Mouse (Mus musculus): ENCODE measurements around the gene Prkcd.

Gene Prkcd

DNA sequence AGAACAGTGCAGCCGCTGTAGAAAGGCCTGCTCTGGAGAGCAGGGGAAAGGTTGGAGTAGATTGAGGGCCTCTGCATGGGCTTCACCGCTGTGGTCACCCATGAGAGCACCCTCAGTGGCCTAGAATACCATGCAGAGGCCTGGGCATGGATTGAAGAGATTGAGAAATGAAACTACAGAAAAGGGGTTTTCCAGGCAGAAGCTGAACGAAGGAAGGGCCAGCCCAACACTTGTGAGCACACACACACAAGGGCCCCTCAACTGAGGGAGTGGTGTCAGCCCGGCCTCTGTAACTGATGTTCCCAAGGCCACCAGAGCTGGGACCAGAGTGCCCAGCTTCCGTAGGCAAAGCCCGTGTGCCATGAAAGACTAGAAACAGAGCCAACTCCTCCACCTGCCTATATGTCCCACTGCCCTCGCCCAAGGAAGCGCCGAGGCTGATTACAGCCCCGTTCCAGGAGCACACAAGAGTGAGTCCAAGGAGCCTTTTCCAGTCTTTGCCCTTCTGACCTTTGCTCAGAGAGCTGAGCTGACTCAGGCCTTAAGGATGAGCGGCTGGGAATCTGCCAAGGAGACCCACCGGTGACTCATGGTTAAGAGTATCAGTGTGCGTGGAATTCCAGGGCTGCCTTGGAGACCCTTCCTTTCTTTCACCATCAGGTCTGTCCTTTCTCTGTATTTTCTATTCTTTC, 9.4 kb upstream of the Prkcd start:
- DNase-seq (ENCODE audit: low spot score), result no peak

DNA sequence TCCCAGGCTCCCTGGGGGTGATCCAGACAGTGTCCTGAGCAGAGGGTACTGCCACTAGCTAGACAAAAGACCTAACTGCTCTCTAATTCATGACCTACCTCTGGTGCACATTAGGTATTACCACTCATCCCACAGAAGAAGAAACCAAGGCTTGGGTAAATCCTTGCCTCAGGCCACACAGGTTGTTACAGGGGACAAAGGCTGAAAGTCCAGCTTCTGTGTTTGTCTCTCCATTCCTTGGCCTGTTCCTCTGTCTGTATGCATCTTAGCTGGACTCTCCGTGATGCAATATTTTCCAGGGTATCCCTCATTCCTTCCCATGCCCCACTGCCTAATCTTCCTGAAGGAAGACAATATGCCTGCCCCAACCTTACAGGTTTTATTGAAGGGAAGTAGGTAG, 8.4 kb upstream of the Prkcd start:
- DNase-seq (ENCODE audit: low spot score), result no peak

DNA sequence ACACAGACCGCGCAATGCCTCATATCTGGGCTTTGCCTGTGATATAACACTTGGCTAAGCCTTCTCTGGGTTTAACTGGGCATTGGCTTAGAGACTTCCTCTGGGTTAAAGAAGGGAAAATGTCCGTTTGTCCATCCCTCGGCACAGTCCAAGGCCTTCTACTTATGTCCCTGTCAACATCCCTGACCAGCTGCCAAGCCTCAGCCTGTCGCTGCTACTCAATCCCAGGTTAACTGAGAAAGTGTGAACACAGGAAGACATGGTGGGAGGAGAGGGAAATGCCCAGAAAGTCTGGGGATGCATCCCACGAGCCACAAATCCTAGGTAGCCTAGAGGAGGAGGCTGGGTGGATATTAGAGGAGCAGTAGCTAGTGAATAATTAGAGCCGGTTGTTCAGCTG, 7.7 kb upstream of the Prkcd start:
- no peak for DNase-seq (ENCODE audit: low spot score)

DNA sequence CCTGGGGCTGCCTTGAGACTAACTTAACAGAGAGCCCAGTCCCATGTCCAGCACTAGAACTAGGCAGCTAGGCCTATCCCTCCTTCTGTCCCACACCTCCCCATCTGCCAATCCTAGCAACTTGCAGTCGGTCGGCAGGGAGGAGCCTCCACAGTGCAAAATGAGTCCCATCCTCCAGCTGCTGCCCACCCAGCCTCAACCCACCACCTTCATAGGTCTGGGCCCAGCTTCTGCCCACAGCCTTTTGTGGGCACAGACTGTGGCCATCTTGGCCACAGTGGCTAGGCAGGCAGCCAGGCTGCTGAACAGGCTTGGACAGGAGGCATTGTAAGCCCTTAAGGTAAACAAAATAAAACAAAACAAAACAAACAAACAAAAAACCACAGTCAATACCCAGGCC, 5.8 kb upstream of the Prkcd start:
- no peak for DNase-seq (ENCODE audit: low spot score)

DNA sequence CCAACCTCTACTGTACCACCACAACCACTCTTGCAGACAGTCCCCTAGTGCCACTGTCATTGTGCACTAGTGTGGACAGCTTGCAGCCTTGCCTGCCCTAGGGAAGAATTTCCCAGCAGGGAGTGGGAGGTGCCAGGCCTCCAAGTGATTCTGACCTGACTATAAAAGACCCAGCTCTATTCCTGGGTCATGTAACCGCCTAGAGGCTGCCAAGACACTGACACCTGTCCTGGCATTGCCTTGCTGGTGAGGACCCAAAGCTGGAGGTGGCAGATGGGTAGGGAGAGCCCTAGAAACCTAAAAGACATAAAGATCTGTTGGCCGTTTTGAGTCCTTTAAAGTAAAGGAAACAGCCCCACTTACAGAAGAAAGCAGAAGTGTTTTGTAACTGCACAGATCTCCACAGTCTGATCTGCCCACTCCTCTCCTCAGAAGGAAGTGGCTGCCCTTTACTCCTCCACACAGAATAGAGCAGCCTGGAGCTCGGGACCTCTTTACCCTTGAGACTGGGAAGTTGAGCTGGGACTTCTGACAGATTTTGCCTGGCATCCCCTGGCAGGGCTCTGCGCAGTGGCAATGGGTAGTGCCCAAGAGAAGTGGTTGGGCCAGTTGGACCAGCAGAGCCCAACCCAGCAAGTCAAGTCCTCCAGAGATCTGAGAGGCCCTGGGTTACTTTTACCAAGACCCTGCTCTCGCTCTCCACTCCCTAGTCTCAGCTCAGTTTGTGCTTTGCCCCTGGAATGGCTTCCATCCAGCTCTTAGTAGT, 5.0 kb upstream of the Prkcd start:
- DNase-seq (ENCODE audit: low spot score), result no peak

DNA sequence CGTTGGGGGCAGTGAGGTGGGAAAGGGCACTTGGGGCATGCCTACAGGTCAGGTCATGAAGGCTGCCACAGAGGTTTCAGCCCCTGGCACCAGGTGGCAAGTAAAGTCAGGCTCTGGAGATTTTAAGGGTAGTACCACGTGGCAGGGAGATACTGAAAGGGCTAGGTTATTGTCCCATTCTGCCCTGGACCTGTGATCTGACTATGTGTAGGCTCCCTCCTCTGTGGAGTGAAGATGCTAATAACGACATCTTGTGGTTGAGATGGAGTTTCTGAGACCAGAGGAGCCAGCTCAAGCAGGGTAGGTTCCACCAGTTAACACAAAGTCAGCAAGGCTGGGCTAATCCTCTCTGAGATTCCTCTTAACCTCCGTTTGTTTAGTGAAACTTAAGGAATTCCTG, 3.8 kb upstream of the Prkcd start:
- no peak for DNase-seq (ENCODE audit: low spot score)

DNA sequence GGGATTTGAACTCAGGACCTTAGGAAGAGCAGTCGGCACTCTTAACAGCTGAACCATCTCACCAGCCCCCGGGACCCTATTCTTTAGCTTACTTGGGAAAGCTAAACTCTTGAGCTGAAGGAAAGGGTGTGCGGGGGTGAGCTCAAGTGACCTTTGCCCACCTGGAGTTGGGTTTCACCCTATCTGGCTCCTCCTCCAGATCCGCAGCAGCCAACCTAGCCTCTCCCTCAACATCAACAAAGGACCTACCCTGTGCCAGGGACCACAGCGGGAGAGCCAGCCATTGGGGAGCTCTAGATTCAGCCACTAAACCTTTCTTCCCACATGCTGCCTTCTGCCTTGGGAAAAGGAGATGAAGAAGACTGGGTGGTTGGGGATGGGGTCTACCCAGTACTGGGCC, 2.2 kb upstream of the Prkcd start:
- DNase-seq (ENCODE audit: low spot score), result no peak

DNA sequence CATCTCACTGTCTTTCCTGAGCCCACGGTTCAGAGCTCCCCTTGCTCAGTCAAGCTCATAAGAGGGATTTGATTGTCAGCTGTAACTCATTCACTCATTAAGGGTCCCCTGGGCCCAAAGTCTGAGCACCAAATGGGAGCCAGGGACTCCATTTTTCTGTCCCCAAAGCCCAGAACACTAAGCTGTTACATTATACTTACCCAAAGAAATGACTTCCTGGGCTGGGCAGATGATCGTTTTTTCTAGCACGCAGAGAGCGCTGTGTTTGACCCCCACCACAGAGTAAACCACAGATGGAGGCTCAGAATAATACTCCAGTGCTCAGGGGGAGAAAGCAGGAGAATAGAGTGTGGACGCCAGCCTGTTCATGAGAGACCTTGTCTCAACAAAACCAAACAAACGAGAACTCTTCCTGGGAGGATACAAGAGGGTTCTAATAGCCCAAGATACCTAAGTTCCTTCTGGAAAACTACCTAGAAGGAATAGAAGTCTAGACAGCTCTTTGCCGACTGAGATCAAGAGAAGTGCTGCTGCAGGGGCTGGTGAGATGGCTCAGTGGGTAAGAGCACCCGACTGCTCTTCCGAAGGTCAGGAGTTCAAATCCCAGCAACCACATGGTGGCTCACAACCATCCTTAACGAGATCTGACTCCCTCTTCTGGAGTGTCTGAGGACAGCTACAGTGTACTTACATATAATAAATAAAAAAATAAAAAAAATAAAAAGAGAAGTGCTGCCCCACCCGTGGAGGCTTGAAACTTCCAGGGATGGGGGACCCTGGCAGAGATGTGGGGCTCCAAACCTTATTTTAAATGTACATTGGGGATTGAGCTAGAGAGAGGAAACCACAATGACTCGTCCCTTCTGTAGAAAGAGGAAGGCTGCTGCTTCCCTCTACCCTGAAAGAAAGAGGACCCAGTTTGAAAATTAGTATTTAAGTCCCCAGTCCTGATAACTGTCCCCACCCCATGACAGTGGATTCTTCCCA, 1.0 kb upstream of the Prkcd start:
- no peak for DNase-seq (ENCODE audit: low spot score)

DNA sequence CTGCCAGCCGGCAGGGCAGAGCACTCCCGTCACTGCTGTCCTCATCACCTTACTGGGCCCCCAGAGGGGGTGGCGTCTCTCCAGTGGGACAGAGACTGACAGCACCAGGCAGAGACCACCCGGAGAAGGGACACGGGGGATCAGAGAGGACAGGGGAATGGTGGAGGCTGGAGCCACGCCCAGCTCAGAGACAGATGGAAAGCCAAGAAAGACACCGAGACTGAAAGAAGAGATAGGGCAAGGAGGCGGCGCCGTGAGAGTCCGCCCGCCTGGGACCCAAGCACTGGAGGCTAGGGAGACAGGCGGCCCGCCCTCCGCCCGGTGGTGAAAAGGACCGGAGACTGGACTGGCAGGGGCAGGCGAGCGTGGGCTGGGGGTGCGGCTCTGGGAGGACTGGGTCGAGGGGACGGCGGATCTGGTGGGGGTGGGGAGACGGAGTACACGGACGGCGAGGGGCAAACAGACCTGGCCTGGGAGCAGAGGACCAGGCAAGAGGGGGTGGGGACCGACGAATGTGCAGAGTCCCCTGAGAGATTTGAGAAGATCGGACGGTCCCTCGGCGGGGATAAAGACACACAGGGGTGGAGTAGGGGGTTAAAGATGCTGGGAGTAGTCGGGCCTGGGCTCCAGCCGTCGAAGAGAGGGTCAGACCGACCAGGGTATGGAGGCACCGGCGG, 741 bp downstream of the Prkcd start:
- DNase-seq (ENCODE audit: low spot score), result peak; percentile 43

DNA sequence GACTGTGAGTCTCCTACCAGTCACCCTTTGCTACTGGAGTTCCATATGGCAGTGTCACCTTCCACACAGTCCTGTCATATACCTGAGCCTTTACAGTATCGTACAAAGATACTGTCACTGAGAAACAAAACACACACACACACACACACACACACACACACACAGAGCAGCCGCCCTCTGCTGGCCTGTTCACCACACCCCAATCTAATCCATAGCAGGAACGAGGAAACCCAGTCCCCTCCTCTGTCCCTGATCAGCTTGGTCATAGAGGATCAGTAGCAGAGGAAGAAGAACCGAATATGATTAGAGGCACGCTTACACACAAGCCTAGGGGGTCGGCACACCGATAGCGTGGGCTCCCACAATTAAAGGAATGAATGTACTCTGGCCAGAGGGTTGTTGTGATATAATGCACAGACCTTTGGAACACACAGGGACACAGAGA, 1.7 kb downstream of the Prkcd start:
- no peak for DNase-seq (ENCODE audit: low spot score)

DNA sequence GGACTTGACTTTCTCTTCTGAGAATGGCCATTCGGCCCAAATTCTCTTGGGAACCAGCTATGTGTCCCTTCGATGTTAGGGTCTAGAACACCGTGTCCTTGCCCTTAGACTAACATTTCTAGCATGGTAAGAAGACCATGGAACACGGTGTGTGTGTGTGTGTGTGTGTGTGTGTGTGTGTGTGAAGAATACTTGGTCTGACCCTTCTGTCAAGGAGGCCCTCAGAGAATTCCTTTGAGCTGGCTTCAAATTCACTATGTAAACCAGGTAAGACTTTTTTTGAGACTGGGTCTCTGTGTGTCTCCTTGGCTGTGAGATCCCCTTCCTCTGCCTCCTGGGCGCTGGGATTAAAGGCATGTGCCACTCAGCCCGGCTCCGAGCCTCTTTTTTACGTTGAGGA, 3.5 kb downstream of the Prkcd start:
- no peak for DNase-seq (ENCODE audit: low spot score)

DNA sequence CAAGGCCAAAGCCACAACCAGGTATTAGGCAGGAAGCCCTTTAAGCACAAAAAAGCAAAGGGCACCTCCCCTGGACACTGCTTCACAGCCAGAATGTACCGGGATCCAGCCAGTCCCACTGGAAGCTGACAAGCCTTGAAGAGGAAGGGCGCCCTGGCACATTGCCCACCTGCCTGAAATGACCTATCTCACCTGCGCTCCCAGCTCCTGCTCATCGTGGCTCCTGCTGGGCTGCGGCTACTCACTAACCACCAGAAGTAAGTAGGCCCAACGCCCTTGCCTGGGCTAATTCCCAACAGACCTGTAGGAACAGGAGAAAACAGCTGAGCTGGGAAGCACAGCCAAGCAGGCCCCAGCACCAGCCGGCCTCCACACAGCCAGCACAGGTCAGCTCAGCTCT, 3.9 kb downstream of the Prkcd start:
- DNase-seq (ENCODE audit: low spot score), result peak; percentile 26

DNA sequence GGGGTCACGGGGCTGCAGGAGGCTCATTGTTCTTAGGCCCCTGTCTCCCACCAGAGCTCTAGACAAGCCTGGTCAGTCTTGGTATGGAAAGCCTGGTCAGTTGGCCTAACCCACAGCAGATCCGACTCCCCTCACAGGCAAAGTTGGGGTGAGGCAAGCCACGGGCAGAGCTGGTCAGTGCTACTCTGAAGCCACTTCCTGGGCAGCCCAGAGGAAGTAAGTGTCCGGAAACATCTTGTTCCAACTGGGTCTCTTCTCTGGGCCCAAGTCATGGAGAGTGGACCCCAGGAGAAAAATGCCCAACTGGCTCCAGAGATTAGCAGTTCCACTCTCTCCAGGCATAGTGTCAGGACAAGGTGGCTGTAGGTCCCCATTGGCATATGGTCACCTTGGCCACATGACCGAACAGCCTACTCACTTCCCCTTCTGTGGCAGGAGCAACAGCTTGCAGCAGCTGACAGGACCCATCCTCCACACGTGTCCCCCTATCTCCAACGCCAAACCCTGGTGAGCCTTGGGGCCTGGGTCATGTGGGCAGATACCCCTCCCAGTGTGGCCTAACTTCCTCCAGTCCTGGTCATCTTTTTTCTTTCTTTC, 5.9 kb downstream of the Prkcd start:
- DNase-seq (ENCODE audit: low spot score), result no peak

DNA sequence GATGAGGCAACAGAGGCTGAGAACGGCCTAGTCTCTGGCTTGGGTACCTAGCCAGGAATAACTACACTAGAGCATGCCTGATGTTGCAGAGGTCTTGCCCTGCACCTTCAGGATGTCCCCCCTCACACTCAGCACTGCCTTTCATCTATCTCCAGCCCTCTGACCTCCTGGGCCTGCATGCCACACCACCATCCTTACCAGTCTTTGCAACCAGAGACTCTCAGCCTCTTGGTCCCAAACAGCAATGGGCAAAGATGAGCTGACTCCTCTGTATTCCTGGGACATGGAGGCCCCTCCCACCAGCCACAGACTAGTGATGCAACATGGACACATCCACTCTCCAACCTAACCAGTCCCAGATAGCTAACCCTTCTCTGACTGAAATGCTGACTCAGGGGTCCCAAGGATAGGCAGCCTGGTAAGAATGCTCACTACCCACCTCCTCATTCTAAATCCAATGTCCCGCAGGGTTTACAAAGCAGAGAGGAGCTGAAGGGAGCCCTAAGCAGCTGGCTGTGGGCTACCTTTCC, 7.2 kb downstream of the Prkcd start:
- no peak for DNase-seq (ENCODE audit: low spot score)

DNA sequence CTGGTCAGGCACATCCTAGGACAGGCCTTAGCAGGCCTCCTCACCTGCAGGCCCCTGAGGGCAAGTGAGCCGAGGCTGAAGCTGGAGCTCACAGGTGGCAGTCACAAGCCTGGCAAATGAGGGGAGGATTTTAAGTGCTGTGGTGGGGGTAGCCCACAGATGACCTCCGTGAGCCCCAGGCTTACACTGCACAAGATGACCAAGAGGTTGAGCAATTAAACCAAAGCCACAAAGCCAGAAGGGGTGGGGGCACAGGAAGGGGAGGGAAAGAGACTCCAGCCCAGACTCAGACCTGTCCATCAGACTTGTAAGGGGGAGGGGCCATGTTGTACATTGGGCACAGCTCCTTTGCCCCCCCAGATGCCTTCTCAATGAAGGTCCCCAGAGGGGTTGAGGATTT, 9.3 kb downstream of the Prkcd start:
- DNase-seq (ENCODE audit: low spot score), result no peak

DNA sequence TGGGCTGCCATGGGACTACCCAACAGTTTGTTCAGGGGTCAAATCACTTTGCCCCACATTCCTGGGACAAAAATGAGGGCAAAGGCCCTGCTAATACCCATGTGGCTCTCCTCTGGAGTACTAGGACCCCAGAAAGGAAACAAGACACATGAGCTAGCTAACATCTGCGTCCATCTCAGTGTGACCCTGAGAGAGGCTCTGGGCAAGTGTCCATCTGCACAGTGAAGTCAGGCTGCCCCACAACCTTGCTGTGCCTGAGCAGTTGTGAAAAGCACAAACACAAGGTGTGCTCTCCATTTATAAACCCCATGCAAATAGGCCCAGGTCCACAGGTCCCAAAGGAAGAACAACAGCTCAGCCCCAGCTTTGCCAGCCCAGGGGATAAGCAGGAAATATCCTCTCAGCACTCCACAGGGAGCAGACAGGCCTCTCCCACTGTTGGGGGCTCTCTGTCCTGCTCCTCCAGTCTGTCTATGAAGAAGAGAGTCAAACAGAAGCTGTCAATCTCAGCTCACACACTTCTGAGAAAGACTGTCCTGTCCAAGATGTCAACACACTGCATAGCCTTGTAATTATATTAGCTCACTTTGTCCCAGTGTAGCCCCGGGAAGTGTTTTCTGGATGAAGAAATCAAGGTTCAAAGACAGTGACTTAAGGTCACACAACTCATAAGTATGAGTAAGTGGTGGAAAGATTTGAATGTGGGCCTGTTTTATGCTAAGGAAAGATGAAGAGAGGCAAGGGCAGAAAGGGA, 12.9 kb downstream of the Prkcd start:
- DNase-seq (ENCODE audit: low spot score), result no peak

DNA sequence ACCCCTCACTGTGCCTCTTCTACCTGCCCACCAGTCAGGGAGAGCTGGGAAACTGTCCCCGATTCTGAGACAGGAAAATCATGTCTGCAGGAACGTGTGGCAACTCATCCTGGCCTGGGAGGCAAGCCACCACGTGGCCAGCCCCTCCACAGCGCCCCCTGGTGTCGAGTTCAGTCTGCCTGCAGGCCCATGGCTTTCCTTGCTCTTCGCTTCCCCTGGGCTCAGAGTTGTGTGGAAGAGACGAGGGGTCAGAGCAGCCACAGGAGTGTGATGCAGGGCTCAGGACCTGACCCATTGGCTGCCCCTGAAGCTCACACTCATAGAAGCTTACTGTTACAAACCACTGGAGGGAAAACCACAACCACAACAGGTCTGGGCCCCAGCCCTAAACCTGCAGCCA, 13.5 kb downstream of the Prkcd start:
- peak; percentile 60 for DNase-seq (ENCODE audit: low spot score)

DNA sequence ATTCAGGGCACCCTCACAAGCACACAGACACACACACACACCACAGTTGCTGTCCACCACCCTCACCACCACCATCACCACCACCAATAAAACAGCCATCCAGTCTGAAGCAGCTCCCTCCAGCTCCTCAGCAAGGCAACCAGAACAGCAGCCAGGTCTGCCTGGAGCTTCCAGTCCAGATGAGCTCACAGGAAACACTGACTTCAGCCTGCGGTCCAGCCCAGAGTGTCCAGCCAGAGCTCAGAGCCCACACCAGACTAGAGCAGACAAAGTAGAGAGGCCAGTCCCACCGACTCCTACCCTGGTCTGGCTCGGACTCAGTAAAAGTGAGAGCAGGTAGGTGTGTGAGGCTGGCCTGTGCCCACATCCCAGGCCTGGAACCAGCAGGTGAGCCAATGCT, 15.1 kb downstream of the Prkcd start:
- no peak for DNase-seq (ENCODE audit: low spot score)

DNA sequence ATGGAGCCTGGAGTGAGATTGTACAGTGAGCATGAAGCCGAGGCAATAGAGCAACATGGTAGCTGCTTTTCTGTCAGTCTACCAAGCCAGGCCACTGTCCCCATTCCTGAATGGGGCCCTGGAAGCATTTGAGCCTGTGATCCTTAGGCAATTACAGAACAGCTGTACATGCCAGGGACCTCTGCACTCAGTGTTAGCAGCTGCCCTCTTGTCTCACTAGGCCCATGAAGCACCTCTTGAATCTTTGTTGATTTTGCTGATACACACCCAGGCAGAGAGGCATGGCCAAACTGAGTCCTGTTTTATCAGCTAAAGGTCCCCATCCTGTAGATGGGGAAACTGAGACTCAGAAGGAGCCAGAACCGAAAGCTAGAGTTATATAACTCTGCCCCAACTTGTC, 15.7 kb downstream of the Prkcd start:
- DNase-seq (ENCODE audit: low spot score), result no peak

DNA sequence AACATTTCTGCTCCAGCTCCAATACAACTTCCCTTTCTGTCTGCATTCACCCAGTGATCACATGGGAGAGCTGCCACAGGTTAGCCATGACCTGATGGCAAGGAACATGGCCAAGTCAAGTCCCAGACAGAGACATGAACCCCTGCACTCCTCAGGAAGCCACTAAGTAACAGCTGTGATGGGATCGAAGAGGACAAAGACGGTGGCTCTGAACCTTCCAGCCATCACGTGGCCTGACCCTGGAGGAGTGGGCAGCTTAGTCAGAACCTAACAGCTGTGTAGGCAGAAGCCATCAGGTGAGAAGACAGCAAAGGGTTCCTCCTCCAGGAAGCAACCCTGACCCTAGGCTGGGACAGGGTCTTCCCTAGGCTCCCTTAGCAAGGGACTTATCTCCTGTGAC, 16.5 kb downstream of the Prkcd start:
- DNase-seq (ENCODE audit: low spot score), result no peak

DNA sequence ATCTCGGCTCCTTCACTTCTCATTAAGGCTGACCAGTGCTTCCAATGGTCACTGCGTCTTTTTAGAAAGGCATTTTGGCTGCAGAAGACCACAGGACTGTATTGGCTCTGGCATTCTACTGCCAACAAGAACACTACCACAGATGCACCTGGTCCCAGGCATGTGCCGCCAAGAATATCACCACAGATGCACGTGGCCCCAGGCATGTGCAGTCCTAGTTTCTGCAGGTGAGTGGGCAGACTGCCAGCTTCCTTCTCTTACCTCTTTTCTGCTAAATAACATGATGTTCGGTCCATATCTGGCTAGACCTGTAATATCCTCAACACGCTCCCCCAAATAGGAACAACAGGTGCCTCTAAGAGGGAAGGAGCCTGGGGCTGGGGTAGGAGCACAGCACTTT, 17.8 kb downstream of the Prkcd start:
- DNase-seq (ENCODE audit: low spot score), result no peak
